In the genomic region with DNA sequence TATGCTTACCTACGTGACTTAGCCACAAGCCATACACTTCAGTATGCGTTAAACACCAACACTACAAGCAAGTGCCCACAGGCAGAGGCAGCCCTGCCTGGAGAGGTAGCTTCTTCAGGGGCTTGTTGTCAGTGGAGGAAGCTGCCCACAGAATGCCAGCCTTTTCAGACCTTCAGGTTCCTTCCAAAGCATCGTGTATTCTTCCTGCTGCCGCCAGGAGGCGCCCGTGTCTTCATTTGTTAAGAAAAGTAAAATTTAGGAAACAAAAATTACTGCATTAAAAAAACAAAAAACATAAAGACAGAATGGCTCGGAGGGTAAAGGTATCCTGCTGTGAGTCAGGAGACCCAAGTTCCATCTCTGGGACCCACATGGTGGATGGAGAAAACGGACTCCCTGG, we compare ENCODE assay signal across 8 mouse cellular contexts. TPM values are rescaled to one million over a fixed set of nuclear protein-coding genes. Genes with fewer than 3 reads are reported as not detected.
A peak's percentile ranks its signal among the peaks of the same experiment; 100 is the strongest.
DNase-seq lines count a peak whose midpoint lies in the region; ATAC-seq lines count a peak whose summit lies in the region.

No protein-coding gene starts in this region.

- peaks cover 29% of the 10 kb centered on the region for H3K27me3 ChIP-seq in liver, embryonic 12.5 days (replicated peaks)

- H3K4me2 ChIP-seq in liver, embryonic 12.5 days, result no peak overlapping the region

- H3K36me3 ChIP-seq in liver, embryonic 12.5 days, result no peaks in the 10 kb centered on the region

- 18% methylated on average over 8 of the region's 8 CpGs for WGBS in liver, embryonic 12.5 days (ENCODE audit: insufficient replicate concordance)
- WGBS in large intestine, adult 2 months, result 27% methylated on average over 8 of the region's 8 CpGs

- DNase-seq in CD4-positive, CD25-positive, alpha-beta regulatory T cell, adult 2 months (ENCODE audit: low read depth, low spot score), result peak; percentile 81
- peak; percentile 61 for DNase-seq in liver
- DNase-seq in ZHBTc4 (ENCODE audit: low read depth, low spot score), result peak; percentile 77
- peak; percentile 56 to 58 for DNase-seq in cerebellum, postnatal 4 days (ENCODE audit: low spot score in 2 of 2)
- DNase-seq in large intestine, adult 2 months (ENCODE audit: low read depth, low spot score), result peak; percentile 29
- peak; percentile 40 for DNase-seq in retina, adult 2 months (ENCODE audit: low read depth, low spot score)

- H3K9ac ChIP-seq in liver, embryonic 12.5 days, result no peak overlapping the region

- no peaks in the 10 kb centered on the region for H3K4me1 ChIP-seq in liver, embryonic 12.5 days

- no peak for ATAC-seq in CD4-positive, CD25-positive, alpha-beta regulatory T cell, adult 4 months
- ATAC-seq in liver, embryonic 12.5 days, result no peak

- no peak overlapping the region for H3K27ac ChIP-seq in liver, embryonic 12.5 days

- H3K9me3 ChIP-seq in liver, embryonic 12.5 days (replicated peaks), result no peaks in the 10 kb centered on the region

- H3K4me3 ChIP-seq in liver, embryonic 12.5 days, result no peak overlapping the region

RNA-seq across cellular contexts. Expression of a gene that starts 21.5 kb away (rescaled TPM):
- polyA plus RNA-seq in CD4-positive, CD25-positive, alpha-beta regulatory T cell, adult 4 months (2017; shearing (Covaris generic)), result 10 to 100 TPM; 52.0 to 56.6 TPM
- 9.5 and 10.4 TPM in 2 replicates for polyA plus RNA-seq in liver, embryonic 12.5 days (2016; fragmentation: Nextera tagmentation; extraction: Ambion mirVana)
- polyA plus RNA-seq in large intestine, adult 2 months (2012; rRNA removed), result 31.5 and 38.3 TPM in 2 replicates

RNA-seq across cellular contexts. Expression of a gene that starts 34.6 kb away (rescaled TPM):
- 1 to 10 TPM; 7.2 to 9.5 TPM for polyA plus RNA-seq in CD4-positive, CD25-positive, alpha-beta regulatory T cell, adult 4 months (2017; shearing (Covaris generic))
- polyA plus RNA-seq in liver, embryonic 12.5 days (2016; fragmentation: Nextera tagmentation; extraction: Ambion mirVana), result 55.4 and 63.1 TPM in 2 replicates
- 23.6 and 35.9 TPM in 2 replicates for polyA plus RNA-seq in large intestine, adult 2 months (2012; rRNA removed)

RNA-seq across cellular contexts. Expression of a gene that starts 42.2 kb away (rescaled TPM):
- 100 to 1,000 TPM; 365 to 370 TPM for polyA plus RNA-seq in CD4-positive, CD25-positive, alpha-beta regulatory T cell, adult 4 months (2017; shearing (Covaris generic))
- polyA plus RNA-seq in liver, embryonic 12.5 days (2016; fragmentation: Nextera tagmentation; extraction: Ambion mirVana), result 249 and 259 TPM in 2 replicates
- polyA plus RNA-seq in large intestine, adult 2 months (2012; rRNA removed), result 137 and 143 TPM in 2 replicates

RNA-seq across cellular contexts. Expression of a gene that starts 54.8 kb away (rescaled TPM):
- polyA plus RNA-seq in CD4-positive, CD25-positive, alpha-beta regulatory T cell, adult 4 months (2017; shearing (Covaris generic)), result 1 to 10 TPM; 3.3 to 4.3 TPM
- polyA plus RNA-seq in liver, embryonic 12.5 days (2016; fragmentation: Nextera tagmentation; extraction: Ambion mirVana), result 3.6 and 5.0 TPM in 2 replicates
- polyA plus RNA-seq in large intestine, adult 2 months (2012; rRNA removed), result 10.4 and 16.4 TPM in 2 replicates

Comparison
In these comparisons a context has a peak if more than half of its experiments do, and no peak if none do; other contexts are left out.
1. DNase-seq: peak in every context shown above with its lines; median percentile 81 in CD4-positive, CD25-positive, alpha-beta regulatory T cell, adult 2 months; 77 in ZHBTc4; 61 in liver; 57 in cerebellum, postnatal 4 days; 40 in retina, adult 2 months; 29 in large intestine, adult 2 months.